Mouse (Mus musculus): ENCODE measurements around the gene Tarbp2. TPM values are rescaled to one million over a fixed set of nuclear protein-coding genes. Genes with fewer than 3 reads are reported as not detected.
A peak's percentile ranks its signal among the peaks of the same experiment; 100 is the strongest.

The Tarbp2 gene
- 34.2 and 35.0 TPM in 2 replicates for total RNA-seq (2021)
- long read RNA-seq, experiment 1, transcript Tarbp2-201 (9 exons, 1,523 nt), result major isoform, 18 of 46 reads
- long read RNA-seq, experiment 1, partial matches to known transcripts, result 12 of 46 reads
- long read RNA-seq, experiment 1, other reads (novel, unspliced or antisense), result 14 of 46 reads
- long read RNA-seq, experiment 2, transcript Tarbp2-201 (9 exons, 1,523 nt), result major isoform, 12 of 38 reads
- long read RNA-seq, experiment 2, partial matches to known transcripts, result 13 of 38 reads
- long read RNA-seq, experiment 2, other reads (novel, unspliced or antisense), result 11 of 38 reads

- DNase-seq, result peak; percentile 100
These were observed at the start of gene Tarbp2 for GRCm38 (mm10) chr15:102517976-102518858. Tarbp2 (plus strand) TSS chr15:102518192.

DNA sequence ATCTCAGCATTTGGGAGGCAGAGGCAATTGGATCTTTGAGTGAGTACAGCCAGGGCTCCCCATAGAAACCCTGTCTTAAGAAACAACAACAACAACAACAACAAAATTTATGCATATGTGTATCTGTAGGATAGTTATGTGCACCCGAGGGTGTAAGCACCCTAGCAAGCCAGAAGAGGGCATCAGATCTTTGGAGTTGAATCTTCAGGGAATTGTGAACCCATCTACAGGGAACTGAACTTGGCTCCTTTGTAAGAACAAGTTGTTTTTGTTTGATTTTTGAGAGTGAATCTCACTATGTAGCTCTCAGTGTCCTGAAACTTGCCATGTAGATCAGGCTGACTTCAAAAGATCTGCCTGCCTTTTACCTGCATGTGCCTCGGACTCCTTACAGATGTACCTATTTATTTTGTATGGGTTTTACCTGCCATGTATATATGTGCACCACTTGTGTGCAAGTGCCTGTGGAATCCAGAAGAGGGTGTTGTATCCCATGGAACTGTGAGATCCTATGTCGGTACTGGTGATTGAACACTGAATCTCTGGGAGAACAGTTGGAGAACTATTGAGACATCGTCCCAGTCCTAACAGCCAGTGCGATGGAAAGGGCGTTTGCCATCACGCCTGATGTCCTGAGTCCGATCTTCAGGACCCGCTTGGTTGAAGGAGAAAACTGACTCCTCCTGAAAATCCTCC lies 49.2 kb upstream of the Tarbp2 start:
- no peak for DNase-seq

DNA sequence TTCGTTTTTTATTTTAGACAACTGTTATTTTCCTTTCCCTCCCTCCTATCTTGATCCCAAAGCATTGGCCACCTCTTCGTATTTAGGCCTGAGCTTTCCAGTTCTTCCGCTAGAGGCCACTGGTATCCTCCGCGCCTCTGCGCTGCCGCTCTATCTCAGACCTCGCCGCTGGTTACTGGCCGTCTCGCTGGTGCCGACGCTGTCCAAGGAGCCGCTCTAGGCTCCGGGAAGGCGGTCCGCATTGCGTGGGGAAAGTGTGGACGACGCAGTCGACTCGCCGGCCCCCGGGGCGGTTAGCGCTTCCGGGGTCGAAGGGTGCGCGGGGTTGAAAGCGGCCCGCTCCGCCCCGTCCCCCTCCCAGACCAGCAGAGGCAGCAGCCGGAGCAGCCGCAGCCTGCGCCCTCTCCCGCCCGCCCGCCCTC lies 47.8 kb upstream of the Tarbp2 start, which contains the start of gene Pcbp2:
Pcbp2 (plus strand) TSS at position 357 of the 422 bp plus-strand sequence.
- DNase-seq, result peak; percentile 98

DNA sequence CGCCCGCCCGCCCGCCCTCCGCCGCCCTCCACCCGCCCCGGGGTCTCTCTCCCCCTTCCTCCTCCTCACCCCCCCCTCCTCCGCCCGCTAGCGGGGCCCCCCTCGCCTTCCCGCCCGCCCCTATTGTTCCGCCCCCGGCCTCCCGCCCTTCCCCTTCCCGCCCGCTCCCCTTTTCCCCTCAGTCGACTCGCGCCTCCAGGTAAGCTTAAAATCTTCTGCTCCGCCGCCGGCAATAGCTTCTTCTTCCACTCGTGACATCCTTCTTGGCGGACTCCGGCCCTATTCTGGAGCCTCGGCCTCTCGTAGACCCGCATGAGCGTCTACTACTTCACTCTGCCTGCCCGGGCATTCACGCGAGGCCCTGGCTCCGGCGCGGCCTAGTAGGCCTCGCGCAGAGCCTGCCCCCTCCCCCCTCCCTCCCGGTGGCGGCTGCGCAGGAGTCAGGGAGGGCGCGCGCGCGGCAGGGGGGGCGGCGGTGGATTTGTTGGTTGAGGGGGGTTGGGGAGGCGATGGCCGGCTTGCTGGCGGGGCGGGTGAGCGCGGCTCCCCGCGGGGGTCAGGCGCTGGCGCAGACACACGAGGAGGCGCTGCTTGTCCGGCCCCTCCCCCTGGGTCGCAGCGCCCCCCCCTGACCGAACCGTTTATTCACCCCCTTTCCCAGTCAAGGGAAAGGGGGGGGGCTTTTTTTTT lies 47.2 kb upstream of the Tarbp2 start:
- peak; percentile 93 for DNase-seq

DNA sequence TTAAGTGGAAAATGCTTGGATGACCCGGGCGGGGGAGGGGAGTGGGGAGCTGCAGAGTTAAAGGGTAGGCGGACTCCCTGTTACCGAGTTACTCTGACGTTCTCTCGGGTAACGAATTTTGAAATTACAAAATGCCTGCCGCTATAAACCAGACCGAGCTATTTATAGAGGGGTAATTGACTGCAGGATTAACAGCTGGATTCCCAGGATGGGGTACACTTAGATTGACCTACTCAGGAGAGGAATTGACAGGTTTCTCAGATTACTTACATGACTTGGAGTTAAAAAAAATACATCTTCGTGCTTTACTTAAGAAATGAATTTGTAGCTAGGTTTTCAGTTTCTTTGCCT lies 46.7 kb upstream of the Tarbp2 start:
- no peak for DNase-seq

DNA sequence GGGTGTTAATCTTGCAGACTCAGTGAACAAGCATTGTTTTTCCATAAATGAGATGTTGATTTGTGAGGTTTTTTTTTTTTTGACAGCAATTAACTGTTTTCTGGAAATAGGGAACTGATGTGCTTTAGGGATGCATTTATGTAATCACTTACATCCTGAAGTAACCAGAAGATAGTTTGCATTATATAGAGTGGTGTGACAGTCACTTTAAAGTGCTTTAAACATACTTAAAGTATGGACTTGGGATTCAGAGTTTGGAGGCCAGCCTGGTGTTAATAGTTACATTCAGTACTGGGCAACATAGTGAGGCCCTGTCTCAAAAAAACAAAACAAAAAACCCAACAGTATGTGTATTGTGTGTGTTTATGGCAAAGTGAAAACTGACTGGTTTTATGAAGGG lies 46.3 kb upstream of the Tarbp2 start:
- no peak for DNase-seq

- DNase-seq, result no peak
These were observed 44.7 kb upstream of the Tarbp2 start for GRCm38 (mm10) chr15:102473246-102473645.

DNA sequence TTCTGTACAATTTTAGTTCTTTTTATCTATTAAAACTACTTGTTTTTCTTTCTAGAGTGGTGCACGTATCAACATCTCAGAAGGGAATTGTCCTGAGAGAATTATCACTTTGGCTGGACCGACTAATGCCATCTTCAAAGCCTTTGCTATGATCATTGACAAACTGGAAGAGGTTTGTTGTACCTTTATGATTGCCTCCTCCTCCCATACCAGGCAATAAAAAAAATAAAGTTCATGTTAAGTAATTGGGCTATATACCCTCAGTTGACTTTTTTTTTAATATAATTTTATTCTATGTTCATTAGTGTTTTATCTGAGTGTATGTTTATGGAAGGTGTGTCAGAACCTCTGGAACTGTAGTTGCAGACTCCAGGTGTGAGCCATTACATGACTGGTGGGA lies 43.5 kb upstream of the Tarbp2 start:
- no peak for DNase-seq

GRCm38 (mm10) chr15:102483136-102483535 lies 34.9 kb upstream of the Tarbp2 start:
- no peak for DNase-seq

DNA sequence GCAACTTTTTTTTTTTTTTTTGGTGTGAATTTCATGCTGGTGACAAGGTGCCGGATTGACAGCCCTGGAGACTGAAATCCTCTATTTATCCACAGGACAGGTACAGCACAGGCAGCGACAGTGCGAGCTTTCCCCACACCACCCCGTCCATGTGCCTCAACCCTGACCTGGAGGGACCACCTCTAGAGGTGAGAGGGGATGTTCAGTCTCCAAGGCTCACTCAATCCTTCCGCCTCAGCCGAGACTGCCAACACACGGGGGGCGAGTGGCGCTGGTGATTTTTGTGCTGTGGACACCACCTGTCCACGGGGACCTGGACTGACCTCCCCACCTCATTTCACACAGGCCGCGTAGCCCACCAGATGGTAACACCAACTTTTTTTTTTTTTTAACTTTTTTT lies 32.1 kb upstream of the Tarbp2 start:
- DNase-seq, result no peak

DNA sequence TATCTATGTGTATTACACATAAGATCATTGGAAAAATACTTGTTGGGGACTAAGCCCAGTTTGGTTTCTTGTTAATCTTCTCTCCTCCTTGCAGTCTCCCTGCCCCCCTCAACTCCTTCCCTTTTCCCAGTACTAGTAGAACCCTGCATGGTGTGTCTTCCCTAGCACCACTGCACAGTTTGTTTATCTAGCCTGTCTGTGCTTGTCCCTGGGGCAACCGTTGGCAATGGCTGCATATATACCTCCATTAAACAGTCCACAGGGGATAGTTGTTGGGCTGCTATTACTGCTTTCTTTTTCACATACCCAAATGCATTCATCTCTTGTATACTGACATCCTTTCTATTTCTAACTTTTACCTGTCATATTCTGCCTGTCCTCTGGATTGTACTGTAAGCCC lies 30.3 kb upstream of the Tarbp2 start:
- DNase-seq, result no peak

- no peak for DNase-seq
These were observed 19.7 kb upstream of the Tarbp2 start for GRCm38 (mm10) chr15:102498322-102498721.

GRCm38 (mm10) chr15:102499370-102499769 lies 18.6 kb upstream of the Tarbp2 start:
- DNase-seq, result no peak

DNA sequence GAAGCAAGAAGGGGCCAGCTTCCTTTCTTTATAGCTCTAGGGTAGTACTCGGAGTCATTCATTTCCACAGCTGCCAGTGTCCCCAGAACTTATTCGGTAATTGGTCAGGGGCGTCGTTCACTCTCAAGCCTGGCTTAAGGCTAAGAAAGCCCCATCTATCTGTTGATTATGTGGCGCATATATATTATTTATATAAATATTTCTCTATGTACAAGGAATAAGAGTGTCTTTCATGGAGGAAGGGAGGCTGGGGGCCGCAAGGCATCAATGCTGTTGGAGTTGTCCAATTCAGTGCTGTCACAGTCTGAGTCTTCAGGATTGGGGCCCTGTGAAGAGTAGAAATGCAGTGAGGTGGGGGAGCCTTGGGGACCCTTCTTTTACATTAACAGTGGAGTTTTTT lies 18.1 kb upstream of the Tarbp2 start:
- DNase-seq, result no peak

DNA sequence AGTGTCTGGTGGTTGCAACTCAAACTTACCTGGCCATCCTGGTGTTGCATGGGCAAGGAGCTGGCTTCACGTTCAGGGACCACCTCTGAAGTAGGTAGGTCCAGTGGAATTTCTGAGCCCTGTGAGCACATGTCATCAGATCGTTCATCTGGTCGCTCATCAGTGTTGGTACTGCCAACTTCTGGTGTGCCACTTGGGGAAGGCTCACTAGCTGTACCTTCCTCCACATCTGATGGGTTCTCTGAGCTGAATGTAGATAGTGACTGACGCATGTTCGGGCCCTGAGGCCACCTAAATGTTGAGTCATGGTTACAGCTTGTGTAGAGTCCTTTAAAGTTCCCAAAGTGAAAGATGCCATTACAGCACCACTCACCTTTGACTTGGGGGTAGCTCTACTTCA lies 17.5 kb upstream of the Tarbp2 start:
- no peak for DNase-seq

GRCm38 (mm10) chr15:102501084-102501814 lies 16.7 kb upstream of the Tarbp2 start:
- no peak for DNase-seq

GRCm38 (mm10) chr15:102502254-102502840 lies 15.6 kb upstream of the Tarbp2 start:
- DNase-seq, result no peak

DNA sequence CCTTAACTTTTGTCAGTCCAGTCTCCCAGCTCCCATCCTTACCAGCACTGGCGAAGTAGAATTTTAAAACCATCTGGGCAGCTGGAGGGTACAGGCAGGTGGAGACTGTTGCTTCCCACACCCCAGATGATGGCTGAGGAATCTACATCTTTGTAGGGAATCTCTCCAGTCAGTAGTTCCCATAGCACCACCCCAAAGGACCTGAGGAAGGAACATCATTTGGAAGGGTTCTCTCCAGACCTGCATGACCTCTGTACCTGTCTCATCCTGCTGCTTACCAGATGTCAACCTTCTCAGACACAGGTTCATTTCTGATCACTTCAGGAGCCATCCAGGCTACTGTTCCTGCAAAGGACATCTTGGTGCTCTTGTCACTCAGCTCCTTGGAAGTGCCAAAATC lies 14.5 kb upstream of the Tarbp2 start, which contains the start of gene Gm10337:
Gm10337 (plus strand) TSS at position 276 of the 400 bp plus-strand sequence.
- DNase-seq, result no peak

- DNase-seq, result no peak
These were observed 13.8 kb upstream of the Tarbp2 start for GRCm38 (mm10) chr15:102503924-102504782.
